Mouse (Mus musculus): ENCODE data around the gene Tmem59. TPM values are rescaled to one million over a fixed set of nuclear protein-coding genes. Genes with fewer than 3 reads are reported as not detected.

Gene Tmem59
- 399 and 415 TPM in 2 replicates for polyA plus RNA-seq (2015; fragmentation: Nextera tagmentation; extraction: Ambion mirVana)

DNA sequence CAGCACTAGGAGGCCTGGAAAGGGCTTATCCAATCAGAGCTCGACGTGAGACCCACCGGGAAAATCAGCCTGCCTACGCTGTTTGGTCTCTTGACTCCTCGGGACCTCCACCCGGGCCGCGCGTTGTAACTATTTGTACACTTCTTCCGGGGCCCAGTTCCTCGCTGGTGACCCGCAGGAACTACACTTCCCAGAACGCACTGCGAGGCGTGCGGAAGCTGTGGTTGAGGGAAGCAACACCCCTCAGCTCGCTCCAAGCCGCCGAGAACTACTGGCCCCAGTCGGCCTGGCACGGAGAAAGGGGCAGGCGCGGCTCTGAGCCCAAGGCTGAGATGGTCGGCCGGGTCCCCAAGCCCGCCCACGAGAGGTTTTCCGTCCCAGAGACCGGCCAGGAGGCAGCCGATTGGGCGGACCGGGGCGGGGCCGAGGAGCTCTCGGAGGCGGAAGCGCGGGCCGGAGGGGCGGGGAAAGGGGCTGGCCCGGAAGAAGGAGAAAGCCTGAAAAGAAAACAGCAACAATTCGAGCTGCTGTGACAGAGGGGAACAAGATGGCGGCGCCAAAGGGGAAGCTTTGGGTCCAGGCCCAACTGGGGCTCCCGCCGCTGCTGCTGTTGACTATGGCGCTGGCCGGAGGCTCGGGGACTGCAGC lies at the start of gene Tmem59:
Gene Tmem59 (plus strand): TSS at position 218 of the 648 bp plus-strand sequence.

DNA sequence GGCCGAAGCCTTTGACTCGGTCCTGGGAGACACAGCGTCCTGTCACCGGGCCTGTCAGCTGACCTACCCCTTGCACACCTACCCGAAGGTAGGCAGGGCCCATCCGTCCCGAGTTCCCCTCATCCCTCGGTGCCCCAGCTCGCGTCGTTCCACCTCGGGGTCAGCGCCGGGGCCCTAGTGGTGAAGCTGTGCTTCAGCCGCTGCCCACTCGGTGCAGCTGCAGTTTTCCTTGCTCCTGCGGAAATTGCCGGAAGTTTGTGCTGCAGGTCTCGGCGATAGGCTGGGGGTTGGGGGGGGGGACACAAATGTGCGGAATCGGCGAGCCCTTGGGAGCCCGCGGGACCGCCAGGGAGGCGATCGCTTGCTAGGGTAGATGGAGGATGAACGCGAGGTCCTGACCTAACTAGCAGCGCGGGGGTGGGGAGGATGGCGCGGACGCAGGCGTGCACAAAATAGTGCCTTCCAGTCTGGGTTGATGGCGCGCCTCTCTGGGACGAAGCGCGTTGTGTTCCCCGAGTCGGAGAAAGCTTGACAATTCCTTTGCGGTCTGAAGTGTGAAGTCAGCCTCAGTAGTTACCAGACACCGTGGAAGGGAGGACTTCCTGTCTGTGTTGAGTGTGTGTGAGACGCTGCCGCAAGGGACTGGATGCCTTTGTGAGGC lies 761 bp downstream of the Tmem59 start, which contains the start of gene Tceanc2:
Gene Tceanc2 (minus strand): TSS at position 287 of the 661 bp plus-strand sequence.

DNA sequence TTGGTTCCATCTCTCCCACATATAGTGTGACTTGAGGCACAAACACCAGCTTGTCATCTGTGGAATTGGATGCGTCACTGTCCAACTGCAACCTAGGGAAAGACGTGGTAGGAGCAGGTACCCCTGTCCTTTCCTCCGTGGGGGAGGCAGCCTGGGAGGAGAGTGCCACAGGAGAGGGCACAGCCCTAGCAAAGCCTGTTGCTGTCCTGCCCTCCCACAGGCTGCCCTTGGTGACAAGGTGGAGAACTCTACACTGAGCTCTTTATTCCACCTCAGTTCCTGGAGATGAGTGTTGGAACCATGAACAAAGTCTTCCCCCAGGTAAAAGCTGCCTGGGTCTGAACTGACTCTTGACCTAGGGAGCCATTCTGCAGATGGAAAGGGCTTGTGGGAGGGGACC lies 30.7 kb downstream of the Tmem59 start, which contains the start of gene Ldlrad1:
Gene Ldlrad1 (plus strand): TSS at position 301 of the 400 bp plus-strand sequence.

Other genes with a start within 250 kb of the Tmem59 start
- 54.9 and 56.7 TPM in 2 replicates for gene Mrpl37, start 111.5 kb upstream of the Tmem59 start, polyA plus RNA-seq (2015; fragmentation: Nextera tagmentation; extraction: Ambion mirVana)
- gene Cyb5rl, start 111.4 kb upstream of the Tmem59 start, polyA plus RNA-seq (2015; fragmentation: Nextera tagmentation; extraction: Ambion mirVana) = 4.2 and 4.8 TPM in 2 replicates
- not detected in 2 replicates for gene Cdcp2, start 81.5 kb upstream of the Tmem59 start, polyA plus RNA-seq (2015; fragmentation: Nextera tagmentation; extraction: Ambion mirVana)
- gene Tceanc2, start 717 bp downstream of the Tmem59 start, polyA plus RNA-seq (2015; fragmentation: Nextera tagmentation; extraction: Ambion mirVana) = 23.4 and 26.9 TPM in 2 replicates
- not detected in 2 replicates for gene Ldlrad1, start 30.8 kb downstream of the Tmem59 start, polyA plus RNA-seq (2015; fragmentation: Nextera tagmentation; extraction: Ambion mirVana)
- gene Lrrc42, start 75.1 kb downstream of the Tmem59 start, polyA plus RNA-seq (2015; fragmentation: Nextera tagmentation; extraction: Ambion mirVana) = 30.4 and 34.2 TPM in 2 replicates
- gene Hspb11, start 75.2 kb downstream of the Tmem59 start, polyA plus RNA-seq (2015; fragmentation: Nextera tagmentation; extraction: Ambion mirVana) = 38.6 and 46.0 TPM in 2 replicates
- gene Dio1, start 128.8 kb downstream of the Tmem59 start, polyA plus RNA-seq (2015; fragmentation: Nextera tagmentation; extraction: Ambion mirVana) = not detected in 2 replicates
- gene Yipf1, start 136.0 kb downstream of the Tmem59 start, polyA plus RNA-seq (2015; fragmentation: Nextera tagmentation; extraction: Ambion mirVana) = 52.3 and 54.5 TPM in 2 replicates
- 6.7 and 8.0 TPM in 2 replicates for gene Ndc1, start 189.4 kb downstream of the Tmem59 start, polyA plus RNA-seq (2015; fragmentation: Nextera tagmentation; extraction: Ambion mirVana)